Mouse (Mus musculus) skeletal muscle tissue, adult 2 months (tissue): ENCODE data around the gene Btg4.
"Not testable (repeated sequence)": the region's sequence is repeated elsewhere in the genome, so short reads cannot be mapped to it uniquely, and the experiment has no call there.

Experiments used
- DNase-seq: peaks from one replicate; pipeline ENCODE4 v3.0.0-alpha.2; 2012; ENCODE audit warnings: low read depth, low spot score

Gene Btg4

DNA sequence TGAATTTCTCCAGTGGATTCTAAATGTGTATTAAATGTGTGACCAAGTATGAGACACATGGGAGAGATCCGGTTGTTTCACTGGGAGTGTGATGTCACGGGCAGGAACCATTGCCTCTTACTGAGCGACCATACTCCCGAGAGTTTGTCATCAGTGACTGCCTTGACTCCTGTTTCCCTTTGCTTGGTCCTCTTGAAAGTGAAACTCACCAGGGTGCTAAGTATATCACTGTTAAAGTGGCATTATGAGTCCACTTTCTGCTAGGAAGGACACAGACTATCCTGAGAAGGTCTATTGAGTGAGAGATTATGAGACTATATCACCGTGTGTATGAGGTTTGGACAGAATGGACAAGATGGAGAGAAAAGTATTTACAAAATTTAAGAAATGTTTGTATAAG lies 20.9 kb downstream of the Btg4 start:
- DNase-seq: no peak

- no peak for DNase-seq
Measured at GRCm38 (mm10) chr9:51093697-51094096, 33.0 kb downstream of the Btg4 start.

DNA sequence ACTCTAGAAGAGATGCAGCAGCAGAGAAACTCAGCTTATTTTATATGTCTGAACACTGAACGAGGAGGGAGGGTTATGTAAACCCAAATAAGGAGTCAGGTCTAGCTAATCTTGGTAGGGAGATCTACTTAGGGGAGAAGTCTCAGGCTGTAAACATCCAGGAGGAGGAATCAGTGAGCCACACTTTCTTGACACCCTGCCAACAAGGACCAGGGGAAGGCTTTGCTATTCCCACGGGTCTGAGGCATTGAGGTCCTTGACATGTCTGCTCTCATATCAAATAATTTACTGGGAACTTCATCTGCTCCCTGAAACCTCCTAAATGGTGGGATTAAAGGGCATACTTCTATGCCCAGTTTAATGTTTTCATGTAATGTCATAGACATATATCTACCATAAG lies 35.6 kb downstream of the Btg4 start:
- no peak for DNase-seq

DNA sequence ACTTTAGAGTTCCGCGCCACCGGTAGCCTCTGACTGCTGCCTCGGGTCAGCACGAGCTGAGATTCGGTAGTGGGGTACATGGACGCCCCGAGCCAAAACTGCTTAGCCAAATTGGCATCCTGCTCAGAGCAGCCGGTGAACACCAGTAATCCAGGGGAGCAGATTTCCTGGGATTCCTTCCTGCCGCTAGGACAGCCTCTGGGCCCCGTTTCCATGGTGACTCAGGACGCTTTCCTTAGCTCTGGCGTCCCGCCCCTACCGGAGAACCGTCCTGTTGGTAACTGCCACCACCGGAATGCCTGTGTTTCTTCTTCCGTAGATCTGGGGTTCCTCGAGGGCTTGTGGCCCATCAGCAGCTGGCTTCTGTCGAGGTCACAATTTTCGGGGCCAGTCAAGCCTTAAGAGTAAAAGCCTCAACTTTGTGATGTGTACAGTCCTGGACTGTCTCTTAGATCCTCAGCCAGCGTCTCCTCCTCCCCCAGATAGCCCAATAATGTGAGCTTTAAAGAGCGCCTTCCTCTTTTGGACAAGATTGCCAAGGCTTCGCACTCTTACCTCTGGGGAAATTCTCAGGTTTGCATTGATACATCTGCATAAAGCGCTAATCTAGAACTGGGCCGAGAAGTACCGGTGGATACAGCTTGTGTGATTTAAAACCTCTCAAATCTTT lies 41.2 kb downstream of the Btg4 start, which contains the start of gene 4833427G06Rik:
4833427G06Rik (minus strand) TSS at position 323 of the 670 bp plus-strand sequence.
- DNase-seq: no peak

GRCm38 (mm10) chr9:51102963-51103807 lies 42.5 kb downstream of the Btg4 start:
- no peak for DNase-seq

GRCm38 (mm10) chr9:51103808-51104514 lies 43.3 kb downstream of the Btg4 start:
- DNase-seq: no peak

DNA sequence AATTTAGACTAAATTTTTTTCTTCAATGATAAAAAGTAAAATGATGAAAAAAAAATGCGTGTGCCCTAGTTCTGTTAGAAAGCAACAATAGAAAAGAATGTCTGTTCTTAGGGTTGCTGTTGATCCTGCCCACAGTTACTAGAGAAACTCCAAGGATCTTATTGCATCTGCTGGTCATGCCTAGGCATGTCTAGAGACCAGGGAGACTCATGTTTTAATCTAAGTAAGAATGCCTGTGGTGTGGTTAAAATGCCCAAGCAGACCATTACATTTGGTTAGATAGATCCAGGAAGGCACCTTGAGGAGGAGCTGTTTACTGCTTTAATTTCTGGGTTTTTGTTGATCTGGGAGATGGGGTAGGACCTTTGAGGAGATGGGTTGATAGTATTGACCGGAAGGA lies 45.0 kb downstream of the Btg4 start:
- DNase-seq: no peak

DNA sequence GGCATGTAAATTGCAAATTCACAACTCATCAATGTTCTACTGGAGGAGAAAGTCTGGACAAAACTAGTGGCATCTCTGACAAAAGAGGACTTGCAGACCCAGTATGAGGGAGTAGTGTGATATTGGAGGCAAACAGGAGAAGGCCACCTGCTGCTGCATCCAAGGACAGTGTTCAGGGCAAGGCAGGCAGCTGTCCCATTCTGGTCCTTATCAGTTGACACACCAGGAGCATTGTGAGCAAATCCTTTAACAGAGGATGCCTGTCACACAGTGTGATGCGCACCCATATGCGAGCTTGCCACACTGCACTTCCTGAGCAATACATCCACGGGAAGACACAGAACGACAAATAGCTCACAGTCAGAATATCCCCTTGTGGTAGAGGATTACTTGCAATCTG lies 54.1 kb downstream of the Btg4 start:
- no peak for DNase-seq

DNA sequence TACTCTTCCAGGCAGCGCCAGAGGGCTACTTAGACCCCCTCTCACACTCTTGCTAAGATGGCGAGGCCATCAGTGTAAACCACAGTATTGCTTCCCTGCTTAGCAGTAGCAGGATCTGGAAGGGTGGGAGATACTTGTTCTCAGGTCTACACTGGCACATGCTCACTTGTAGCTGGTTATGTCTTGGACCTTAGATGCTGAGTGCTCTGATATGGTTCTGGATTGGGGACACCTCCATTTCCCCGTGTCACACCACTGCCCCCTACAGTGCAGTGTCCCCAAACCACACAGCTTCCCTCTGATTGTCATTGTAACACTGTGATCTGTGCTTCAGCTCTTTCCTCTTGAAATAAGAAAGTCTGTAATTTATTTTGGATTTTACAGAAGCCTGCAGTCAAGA lies 76.3 kb downstream of the Btg4 start:
- no peak for DNase-seq

DNA sequence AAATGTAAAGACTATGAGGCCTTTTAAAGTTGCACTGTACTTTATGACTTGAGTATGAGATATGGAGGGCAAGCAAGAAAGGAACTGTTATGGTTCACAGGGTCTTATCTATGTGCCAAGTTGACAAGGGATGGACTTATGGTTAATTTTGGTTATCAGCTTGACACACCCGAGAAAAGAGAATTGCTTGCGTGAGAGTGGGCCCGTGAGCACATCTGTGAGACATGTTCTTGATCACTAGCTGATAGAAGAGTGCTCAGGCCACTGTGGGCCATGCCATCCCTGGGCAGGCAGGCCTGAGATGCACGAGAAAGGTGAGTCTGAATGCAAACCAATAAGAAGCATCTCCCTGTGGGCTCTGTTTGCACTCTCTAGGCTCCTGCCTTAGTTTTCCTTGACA lies 76.7 kb downstream of the Btg4 start:
- no peak for DNase-seq

- DNase-seq: no peak
Measured at GRCm38 (mm10) chr9:51137836-51138235, 77.1 kb downstream of the Btg4 start.

- no peak for DNase-seq
Measured at GRCm38 (mm10) chr9:51138301-51138700, 77.6 kb downstream of the Btg4 start.

DNA sequence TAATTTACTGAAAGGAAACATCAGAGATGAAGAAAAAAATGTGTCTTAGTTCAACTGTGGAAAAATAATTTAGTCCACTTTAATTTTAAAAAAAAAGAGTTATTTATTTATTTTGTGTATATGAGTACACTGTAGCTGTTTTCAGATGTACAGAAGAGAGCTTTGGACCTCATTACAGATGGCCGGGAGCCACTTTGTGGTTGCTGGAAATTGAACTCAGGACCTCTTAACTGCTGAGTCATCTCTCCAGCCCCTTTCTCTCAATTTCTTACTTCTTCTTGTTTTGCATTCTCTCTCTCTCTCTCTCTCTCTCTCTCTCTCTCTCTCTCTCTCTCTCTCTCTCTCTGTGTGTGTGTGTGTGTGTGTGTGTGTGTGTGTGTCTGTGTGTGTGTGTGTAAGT lies 78.7 kb downstream of the Btg4 start:
- not testable (repeated sequence) for DNase-seq

- no peak for DNase-seq
Measured at GRCm38 (mm10) chr9:51140711-51141110, 80.0 kb downstream of the Btg4 start.

DNA sequence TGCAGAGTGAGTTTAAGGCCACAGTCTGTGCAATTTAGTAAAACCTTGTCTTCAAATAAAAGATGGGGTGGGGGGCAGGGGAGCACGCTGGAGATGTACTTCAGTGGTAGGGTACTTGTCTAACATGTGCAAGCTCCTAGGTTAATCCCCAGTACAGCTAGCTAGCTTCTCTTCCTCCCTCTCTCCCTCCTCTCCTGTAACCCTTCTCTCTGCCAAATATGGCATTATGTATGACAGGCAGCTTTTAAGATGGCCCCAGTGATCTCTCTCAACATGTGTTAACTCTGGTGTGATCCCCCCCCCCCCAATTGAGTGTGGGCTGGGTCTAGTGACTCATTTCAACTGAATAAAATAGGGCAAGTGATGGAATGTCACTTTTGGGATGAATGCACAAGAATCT lies 82.7 kb downstream of the Btg4 start:
- no peak for DNase-seq

DNA sequence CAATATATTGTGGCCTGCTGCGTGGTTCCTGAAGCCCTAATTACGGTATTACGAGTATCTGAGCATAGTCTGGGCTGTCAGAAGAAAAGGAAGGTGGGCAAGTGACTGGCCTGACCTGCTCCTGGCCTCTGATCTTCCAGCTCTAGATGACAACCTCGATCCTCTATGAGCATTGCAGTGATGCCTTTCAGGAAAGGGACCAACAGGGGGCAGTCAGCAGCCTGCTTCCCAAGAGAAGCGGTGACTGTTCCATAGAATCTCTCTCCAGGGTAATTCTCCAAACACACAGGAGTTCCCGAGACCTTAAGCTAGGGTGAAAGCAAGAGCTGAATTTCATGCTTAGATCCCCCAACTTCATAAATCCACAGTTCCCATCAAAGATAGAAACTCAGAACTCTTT lies 83.5 kb downstream of the Btg4 start:
- DNase-seq: no peak

GRCm38 (mm10) chr9:51146496-51146895 lies 85.8 kb downstream of the Btg4 start:
- no peak for DNase-seq

- DNase-seq: no peak
Measured at GRCm38 (mm10) chr9:51147294-51147693, 86.6 kb downstream of the Btg4 start.

GRCm38 (mm10) chr9:51152079-51152752 lies 91.5 kb downstream of the Btg4 start:
- DNase-seq: peak; percentile 57

GRCm38 (mm10) chr9:51161771-51162388 lies 101.2 kb downstream of the Btg4 start:
- DNase-seq: peak; percentile 71

DNA sequence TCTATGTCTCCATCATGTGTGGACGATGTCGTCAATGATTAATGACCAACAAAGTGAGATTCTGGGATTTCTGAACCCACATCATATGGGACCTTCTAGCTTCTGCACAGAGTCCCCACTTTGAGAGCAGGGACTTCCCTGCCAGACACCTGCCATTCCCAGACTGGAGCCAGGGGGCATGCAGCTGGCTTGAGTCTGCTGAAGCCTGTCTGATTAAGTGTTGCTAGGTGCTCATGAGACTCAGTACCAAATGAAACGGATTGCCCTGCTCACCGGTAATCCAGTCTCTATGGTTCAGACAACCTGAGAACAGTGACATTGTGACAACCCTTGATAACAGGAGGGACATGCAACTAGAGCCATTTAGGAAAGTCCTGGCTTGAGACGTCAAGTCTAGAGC lies 103.3 kb downstream of the Btg4 start:
- DNase-seq: no peak
